Mouse (Mus musculus): ENCODE measurements around the gene 1700040F15Rik. TPM values are rescaled to one million over a fixed set of nuclear protein-coding genes. Genes with fewer than 3 reads are reported as not detected.
"Not testable (repeated sequence)": the region's sequence is repeated elsewhere in the genome, so short reads cannot be mapped to it uniquely, and the experiment has no call there.

The 1700040F15Rik gene
- total RNA-seq (2021) = not detected
- long read RNA-seq, experiment 1 = 0 reads
- long read RNA-seq, experiment 2 = 0 reads

- DNase-seq (ENCODE audit: low spot score in 2 of 2) = not testable (repeated sequence)
These were observed at the start of gene 1700040F15Rik for GRCm38 (mm10) chrY:61101947-61102346. 1700040F15Rik (plus strand) TSS chrY:61102247.
